Mouse (Mus musculus) left cerebral cortex, postnatal 14 days (tissue): ENCODE data around the gene 4930562C15Rik. TPM values are rescaled to one million over a fixed set of nuclear protein-coding genes. Genes with fewer than 3 reads are reported as not detected.

Experiments
- DNase-seq, 2 experiments: peaks; one replicate each; pipeline ENCODE4 v3.0.0; 2021 to 2022; ENCODE audit warnings: low spot score in 2 of 2, mixed read lengths in 1 of 2
- intact Hi-C: fragments of 180-260 bp; cut with DNase I; formaldehyde crosslinking; loops from one replicate; pipeline ENCODE4 v1.15.1; 2025
- total RNA-seq, 2 experiments: library from RNA; stranded (reverse); gene quantifications; 2 replicates each; pipeline ENCODE4 v1.2.3; 2021

The 4930562C15Rik gene
- total RNA-seq, 2 experiments from 2014 or later, result not detected

GRCm38 (mm10) chr16:4881400-4882351 is 46.5 kb downstream of the 4930562C15Rik start:
- intact Hi-C loops, result no loop called here
- peak in 1 of 2 experiments; percentile 59 for DNase-seq

GRCm38 (mm10) chr16:4884930-4885329 is 49.7 kb downstream of the 4930562C15Rik start:
- intact Hi-C loops, result no loop called here
- no peak for DNase-seq

- peak; percentile 86 to 93 for DNase-seq
- intact Hi-C loops, result no loop called here
Measured at GRCm38 (mm10) chr16:4885760-4886689, 50.8 kb downstream of the 4930562C15Rik start, which contains the start of gene Mgrn1. Gene Mgrn1, plus strand, starts transcription at chr16:4886249.

GRCm38 (mm10) chr16:4886690-4887020 is 51.4 kb downstream of the 4930562C15Rik start:
- intact Hi-C loops, result no loop called here
- no peak for DNase-seq

- intact Hi-C loops, result no loop called here
- DNase-seq, result no peak
Measured at GRCm38 (mm10) chr16:4890201-4890709, 55.0 kb downstream of the 4930562C15Rik start.

- intact Hi-C loops, result no loop called here
Measured at GRCm38 (mm10) chr16:4892171-4892570, 57.0 kb downstream of the 4930562C15Rik start.

GRCm38 (mm10) chr16:4894201-4894908 is 59.1 kb downstream of the 4930562C15Rik start:
- intact Hi-C loops, result no loop called here
- no peak for DNase-seq

More at GRCm38 (mm10) chr16:4892171-4892570, 57.0 kb downstream of the 4930562C15Rik start:
- DNase-seq, result no peak

- intact Hi-C loops, result no loop called here
- DNase-seq, result no peak
Measured at GRCm38 (mm10) chr16:4896249-4897027, 61.2 kb downstream of the 4930562C15Rik start.

GRCm38 (mm10) chr16:4897146-4897730 is 62.0 kb downstream of the 4930562C15Rik start:
- intact Hi-C loops, result no loop called here
- no peak for DNase-seq

- no peak for DNase-seq
- intact Hi-C loops, result no loop called here
Measured at GRCm38 (mm10) chr16:4898881-4899280, 63.7 kb downstream of the 4930562C15Rik start.

- intact Hi-C loops, result no loop called here
- no peak for DNase-seq
Measured at GRCm38 (mm10) chr16:4899711-4900110, 64.5 kb downstream of the 4930562C15Rik start.

- intact Hi-C loops, result no loop called here
- no peak for DNase-seq
Measured at GRCm38 (mm10) chr16:4901167-4901566, 66.0 kb downstream of the 4930562C15Rik start.

- intact Hi-C loops, result no loop called here
- no peak for DNase-seq
Measured at GRCm38 (mm10) chr16:4902390-4902789, 67.2 kb downstream of the 4930562C15Rik start.

GRCm38 (mm10) chr16:4903491-4904102 is 68.4 kb downstream of the 4930562C15Rik start:
- DNase-seq, result no peak
- intact Hi-C loops, result no loop called here

- intact Hi-C loops, result no loop called here
- no peak for DNase-seq
Measured at GRCm38 (mm10) chr16:4904878-4905277, 69.7 kb downstream of the 4930562C15Rik start.

GRCm38 (mm10) chr16:4905591-4905990 is 70.4 kb downstream of the 4930562C15Rik start:
- intact Hi-C loops, result no loop called here
- DNase-seq, result no peak

- DNase-seq, result no peak
- intact Hi-C loops, result no loop called here
Measured at GRCm38 (mm10) chr16:4906559-4906958, 71.3 kb downstream of the 4930562C15Rik start.

- intact Hi-C loops, result no loop called here
- DNase-seq, result no peak
Measured at GRCm38 (mm10) chr16:4907386-4907785, 72.2 kb downstream of the 4930562C15Rik start.
